Mouse (Mus musculus): ENCODE measurements at regions not wholly inside any gene's neighbourhood (a gene's known extent, or its start where the extent isn't known, plus 50 kb on each side); places are given as distances from the start of the nearest gene placed in this dataset.
A peak's percentile ranks its signal among the peaks of the same experiment; 100 is the strongest.

DNA sequence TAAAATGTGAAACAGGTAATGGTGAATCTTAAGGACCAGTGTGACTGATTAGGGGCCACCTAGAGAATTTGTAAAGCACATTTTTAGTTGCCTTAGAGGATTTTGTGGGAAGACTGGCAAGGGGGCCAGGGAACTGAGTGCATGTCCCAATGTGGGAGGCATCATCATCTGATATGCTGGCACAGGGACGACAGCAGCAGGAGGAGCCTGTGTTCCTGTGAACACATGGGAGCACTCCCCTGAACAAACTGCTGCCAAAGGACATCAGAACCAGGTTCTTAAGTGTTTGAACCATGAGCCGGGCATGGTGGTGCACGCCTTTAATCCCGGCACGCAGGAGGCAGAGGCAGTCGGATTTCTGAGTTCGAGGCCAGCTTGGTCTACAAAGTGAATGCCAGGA is 723.4 kb upstream of the 4930444P10Rik start:
- Histone ChIP-seq H3K4me3 (ENCODE audit: low read depth, low read length) (no peak overlapping the region), H3K4me2 (replicated peaks; ENCODE audit: low read depth, low read length) (no peak overlapping the region), H3K27ac (ENCODE audit: low read length) (no peak overlapping the region), H3K27me3 (replicated peaks; ENCODE audit: insufficient read depth, low read length) (no peaks in the 10 kb centered on the region), H3K4me1 (ENCODE audit: insufficient read depth, low read depth, low read length) (no peaks in the 10 kb centered on the region), H3K9me3 (ENCODE audit: low read length) (no peaks in the 10 kb centered on the region), H3K36me3 (ENCODE audit: insufficient read depth, low read length) (no peaks in the 10 kb centered on the region), H3K9ac (replicated peaks; ENCODE audit: low read depth) (no peak overlapping the region)
- 84% methylated on average over 7 of the region's 7 CpGs for WGBS
- ATAC-seq (no peak), DNase-seq (ENCODE audit: low spot score) (no peak)
- TF ChIP-seq EP300 (IDR thresholded peaks at IDR 0.05) (no peak), CTCF (IDR thresholded peaks at IDR 0.05) (no peak)

- Histone ChIP-seq H3K27me3 (replicated peaks; ENCODE audit: insufficient read depth, low read length) (no peaks in the 10 kb centered on the region), H3K36me3 (ENCODE audit: insufficient read depth, low read length) (no peaks in the 10 kb centered on the region), H3K4me3 (ENCODE audit: low read depth, low read length) (no peak overlapping the region), H3K9me3 (ENCODE audit: low read length) (no peaks in the 10 kb centered on the region), H3K9ac (replicated peaks; ENCODE audit: low read depth) (no peak overlapping the region), H3K4me1 (ENCODE audit: insufficient read depth, low read depth, low read length) (no peaks in the 10 kb centered on the region), H3K27ac (ENCODE audit: low read length) (no peak overlapping the region), H3K4me2 (replicated peaks; ENCODE audit: low read depth, low read length) (no peak overlapping the region)
- DNase-seq (ENCODE audit: low spot score), result no peak
- ATAC-seq, result no peak
- no peak for TF ChIP-seq CTCF (IDR thresholded peaks at IDR 0.05)
- TF ChIP-seq EP300 (IDR thresholded peaks at IDR 0.05), result no peak
Observed at GRCm38 (mm10) chr1:16815731-16816130, 722.6 kb upstream of the 4930444P10Rik start.

DNA sequence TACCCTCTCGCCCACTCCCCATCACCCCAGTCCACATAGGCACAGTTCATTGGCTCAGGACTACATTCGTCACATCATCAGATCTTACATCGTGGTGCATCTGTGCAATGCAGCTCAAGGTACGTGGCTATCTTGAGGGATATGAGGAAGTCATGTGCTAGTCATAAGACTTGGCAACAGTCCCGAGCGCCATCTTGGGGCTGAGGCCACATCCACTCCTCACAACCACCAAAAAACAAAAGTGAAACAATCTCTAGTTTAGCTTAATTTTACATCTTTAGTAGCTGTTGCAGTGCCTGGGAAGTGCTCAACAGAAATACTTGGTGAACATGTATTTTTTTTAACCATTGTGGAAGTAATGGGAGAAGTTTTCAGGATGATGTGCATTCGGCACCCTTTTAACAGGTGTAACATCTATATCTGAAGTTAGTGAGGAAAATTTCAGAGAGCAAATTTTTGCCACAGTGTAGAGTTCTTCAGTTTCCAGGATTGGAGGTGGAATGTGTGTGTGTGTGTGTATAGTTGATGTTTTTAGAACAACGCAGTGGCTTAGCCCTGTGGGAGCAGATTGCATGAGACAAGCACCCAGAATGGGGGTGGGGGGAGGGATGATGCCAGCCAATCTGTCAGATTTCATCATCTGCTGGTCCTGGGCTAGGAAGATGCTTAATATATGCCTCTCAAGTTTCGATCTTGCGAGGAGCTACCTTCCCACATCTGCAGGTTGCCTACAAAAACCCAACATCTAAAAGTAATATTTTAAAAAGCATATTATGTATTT is 716.4 kb upstream of the 4930444P10Rik start:
- Histone ChIP-seq H3K9ac (replicated peaks; ENCODE audit: low read depth) (no peak overlapping the region), H3K27ac (ENCODE audit: low read length) (no peak overlapping the region), H3K36me3 (ENCODE audit: insufficient read depth, low read length) (no peaks in the 10 kb centered on the region), H3K4me1 (ENCODE audit: insufficient read depth, low read depth, low read length) (no peaks in the 10 kb centered on the region), H3K4me2 (replicated peaks; ENCODE audit: low read depth, low read length) (no peak overlapping the region), H3K4me3 (ENCODE audit: low read depth, low read length) (no peak overlapping the region), H3K27me3 (replicated peaks; ENCODE audit: insufficient read depth, low read length) (no peaks in the 10 kb centered on the region), H3K9me3 (ENCODE audit: low read length) (no peaks in the 10 kb centered on the region)
- TF ChIP-seq EP300 (IDR thresholded peaks at IDR 0.05), result no peak
- TF ChIP-seq CTCF (IDR thresholded peaks at IDR 0.05), result no peak
- 89% methylated on average over 10 of the region's 10 CpGs for WGBS
- ATAC-seq (no peak), DNase-seq (ENCODE audit: low spot score) (no peak)

DNA sequence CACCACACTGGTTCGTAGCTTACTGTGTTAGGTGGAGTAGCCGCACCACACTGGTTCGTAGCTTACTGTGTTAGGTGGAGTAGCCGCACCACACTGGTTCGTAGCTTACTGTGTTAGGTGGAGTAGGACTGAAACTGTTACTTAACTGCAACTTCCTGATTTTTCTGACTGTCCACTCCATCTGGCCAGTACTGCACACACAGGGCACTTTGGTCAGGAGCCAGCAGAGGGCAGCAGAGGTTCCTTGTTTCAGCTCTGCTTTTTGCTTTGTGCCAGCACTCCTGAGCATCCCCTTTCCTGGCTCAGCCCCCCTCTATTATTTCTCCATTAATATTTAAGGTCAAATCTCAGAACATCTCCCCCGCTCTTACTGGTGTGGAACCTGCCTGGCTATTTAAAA is 705.2 kb upstream of the 4930444P10Rik start:
- Histone ChIP-seq H3K4me2 (replicated peaks; ENCODE audit: low read depth, low read length) (no peak overlapping the region), H3K4me3 (ENCODE audit: low read depth, low read length) (no peak overlapping the region), H3K27ac (ENCODE audit: low read length) (no peak overlapping the region), H3K36me3 (ENCODE audit: insufficient read depth, low read length) (no peaks in the 10 kb centered on the region), H3K9ac (replicated peaks; ENCODE audit: low read depth) (no peak overlapping the region), H3K9me3 (ENCODE audit: low read length) (no peaks in the 10 kb centered on the region), H3K4me1 (ENCODE audit: insufficient read depth, low read depth, low read length) (no peaks in the 10 kb centered on the region), H3K27me3 (replicated peaks; ENCODE audit: insufficient read depth, low read length) (no peaks in the 10 kb centered on the region)
- TF ChIP-seq EP300 (IDR thresholded peaks at IDR 0.05), result no peak
- TF ChIP-seq CTCF (IDR thresholded peaks at IDR 0.05), result peak; percentile 80
- WGBS, result 64% methylated on average over 6 of the region's 6 CpGs
- DNase-seq (ENCODE audit: low spot score) (peak; percentile 76), ATAC-seq (peak; percentile 64)

DNA sequence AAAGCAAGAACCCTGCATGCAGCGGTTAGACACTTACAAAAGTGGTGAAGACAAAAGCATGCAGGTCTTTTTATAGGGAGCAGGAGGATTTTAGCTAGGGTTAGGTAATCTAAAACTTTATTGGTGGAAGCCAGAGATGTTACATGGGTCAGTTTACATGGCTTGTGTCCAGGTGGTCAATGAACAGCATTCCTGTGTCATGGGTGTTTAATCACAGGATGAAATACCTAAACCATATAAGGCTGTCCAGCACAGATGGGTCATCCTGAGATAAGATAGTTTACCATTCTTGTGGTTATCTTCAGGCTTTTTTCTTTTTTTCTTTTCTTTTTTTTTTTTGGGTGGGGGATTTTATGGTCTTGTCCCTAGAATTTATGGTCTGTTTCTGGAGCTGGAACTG is 703.3 kb upstream of the 4930444P10Rik start:
- no peak for ATAC-seq
- no peaks in the 10 kb centered on the region for H3K27me3 ChIP-seq (replicated peaks; ENCODE audit: insufficient read depth, low read length)
- H3K27ac ChIP-seq (ENCODE audit: low read length), result no peak overlapping the region
- no peak overlapping the region for H3K4me2 ChIP-seq (replicated peaks; ENCODE audit: low read depth, low read length)
- H3K4me1 ChIP-seq (ENCODE audit: insufficient read depth, low read depth, low read length), result no peaks in the 10 kb centered on the region
- no peaks in the 10 kb centered on the region for H3K9me3 ChIP-seq (ENCODE audit: low read length)
- WGBS, result 71% methylated on average over 1 of the region's 1 CpGs
- no peak overlapping the region for H3K4me3 ChIP-seq (ENCODE audit: low read depth, low read length)
- no peaks in the 10 kb centered on the region for H3K36me3 ChIP-seq (ENCODE audit: insufficient read depth, low read length)
- H3K9ac ChIP-seq (replicated peaks; ENCODE audit: low read depth), result no peak overlapping the region
- DNase-seq (ENCODE audit: low spot score), result no peak
- TF ChIP-seq EP300 (IDR thresholded peaks at IDR 0.05) (no peak), CTCF (IDR thresholded peaks at IDR 0.05) (no peak)

GRCm38 (mm10) chr1:16790733-16791309 is 697.7 kb upstream of the 4930444P10Rik start:
- TF ChIP-seq CTCF (IDR thresholded peaks at IDR 0.05) (no peak), EP300 (IDR thresholded peaks at IDR 0.05) (no peak)
- Histone ChIP-seq H3K36me3 (ENCODE audit: insufficient read depth, low read length) (no peaks in the 10 kb centered on the region), H3K4me2 (replicated peaks; ENCODE audit: low read depth, low read length) (no peak overlapping the region), H3K9ac (replicated peaks; ENCODE audit: low read depth) (no peak overlapping the region), H3K4me1 (ENCODE audit: insufficient read depth, low read depth, low read length) (no peaks in the 10 kb centered on the region), H3K9me3 (ENCODE audit: low read length) (no peaks in the 10 kb centered on the region), H3K27ac (ENCODE audit: low read length) (no peak overlapping the region), H3K27me3 (replicated peaks; ENCODE audit: insufficient read depth, low read length) (no peaks in the 10 kb centered on the region), H3K4me3 (ENCODE audit: low read depth, low read length) (no peak overlapping the region)
- no peak for DNase-seq (ENCODE audit: low spot score)
- 79% methylated on average over 4 of the region's 4 CpGs for WGBS
- no peak for ATAC-seq
